Mouse (Mus musculus) megakaryocyte-erythroid progenitor cell, adult 5 weeks (primary cell): ENCODE data around the gene Mpp6. TPM values are rescaled to one million over a fixed set of nuclear protein-coding genes. Genes with fewer than 3 reads are reported as not detected.

Experiments
- polyA plus RNA-seq: library from polyadenylated mRNA; stranded (reverse); fragments of >175 nt; gene quantifications from 2 replicates; pipeline ENCODE4 v1.2.3, GENCODE M21; 2012

The Mpp6 gene
- 15.9 TPM in 2 replicates for polyA plus RNA-seq

GRCm38 (mm10) chr6:50109757-50110378 lies at the start of gene Mpp6:
TSS of gene Mpp6 (plus strand) at chr6:50110241.

Other genes starting within 250 kb of the Mpp6 start
- 3.5 and 5.6 TPM in 2 replicates for gene Gsdme, start 153.6 kb downstream of the Mpp6 start, polyA plus RNA-seq